Mouse (Mus musculus): Measurements from ENCODE around the gene Gm4778. TPM values are rescaled to one million over a fixed set of nuclear protein-coding genes. Genes with fewer than 3 reads are reported as not detected.
"Not testable (repeated sequence)": the region's sequence is repeated elsewhere in the genome, so short reads cannot be mapped to it uniquely, and the experiment has no call there.

Gene Gm4778
- not detected in 2 replicates for polyA plus RNA-seq (2012; rRNA removed)

DNA sequence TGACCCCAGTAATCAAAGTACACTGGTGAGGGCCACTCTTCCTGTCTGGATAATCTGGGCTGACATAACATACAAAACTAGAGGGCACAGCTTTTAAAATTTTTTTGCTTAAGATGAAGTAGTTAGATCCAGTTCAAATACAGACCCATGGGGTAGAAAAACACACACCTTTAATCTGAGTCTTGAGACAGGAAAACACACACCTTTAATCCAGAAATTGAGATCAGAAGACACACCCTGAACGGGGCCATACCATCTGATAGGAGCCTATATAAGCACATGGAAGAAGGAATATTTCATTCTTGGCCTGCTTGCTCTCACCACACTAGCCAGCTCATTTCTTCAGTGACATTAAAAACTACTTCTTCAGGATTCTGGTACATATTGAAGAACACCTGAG is at the start of gene Gm4778:
Gene Gm4778, plus strand, starts transcription at position 301 of the 400 bp plus-strand sequence.
- H3K27me3 ChIP-seq (ENCODE audit: control insufficient read depth, insufficient read depth, low read length); H3K36me3 ChIP-seq (ENCODE audit: control insufficient read depth, insufficient read depth, low read length); H3K4me3 ChIP-seq (ENCODE audit: control insufficient read depth, insufficient read depth, low read length); H3K27ac ChIP-seq (ENCODE audit: control insufficient read depth, insufficient read depth, low read length); H3K4me1 ChIP-seq (replicated peaks; ENCODE audit: control insufficient read depth, insufficient read depth, low read length); DNase-seq: not testable (repeated sequence)
- 90% methylated on average over 1 of the region's 1 CpGs for WGBS

GRCm38 (mm10) chr3:94260598-94260997 is 3.2 kb upstream of the Gm4778 start:
- WGBS: 48% methylated on average over 6 of the region's 6 CpGs
- no peaks in the 10 kb centered on the region for H3K36me3 ChIP-seq (ENCODE audit: control insufficient read depth, insufficient read depth, low read length)
- H3K4me3 ChIP-seq (ENCODE audit: control insufficient read depth, insufficient read depth, low read length): no peak overlapping the region
- no peak for TF ChIP-seq POLR2A (IDR thresholded peaks at IDR 0.05; ENCODE audit: control insufficient read depth, extremely low read depth, insufficient read depth, low read length, poor library complexity)
- TF ChIP-seq CTCF (IDR thresholded peaks at IDR 0.05; ENCODE audit: borderline replicate concordance, control insufficient read depth, extremely low read depth, insufficient read depth, low read length, poor library complexity): no peak
- no peaks in the 10 kb centered on the region for H3K27me3 ChIP-seq (ENCODE audit: control insufficient read depth, insufficient read depth, low read length)
- no peaks in the 10 kb centered on the region for H3K4me1 ChIP-seq (replicated peaks; ENCODE audit: control insufficient read depth, insufficient read depth, low read length)
- no peak overlapping the region for H3K27ac ChIP-seq (ENCODE audit: control insufficient read depth, insufficient read depth, low read length)
- no peak for DNase-seq

DNA sequence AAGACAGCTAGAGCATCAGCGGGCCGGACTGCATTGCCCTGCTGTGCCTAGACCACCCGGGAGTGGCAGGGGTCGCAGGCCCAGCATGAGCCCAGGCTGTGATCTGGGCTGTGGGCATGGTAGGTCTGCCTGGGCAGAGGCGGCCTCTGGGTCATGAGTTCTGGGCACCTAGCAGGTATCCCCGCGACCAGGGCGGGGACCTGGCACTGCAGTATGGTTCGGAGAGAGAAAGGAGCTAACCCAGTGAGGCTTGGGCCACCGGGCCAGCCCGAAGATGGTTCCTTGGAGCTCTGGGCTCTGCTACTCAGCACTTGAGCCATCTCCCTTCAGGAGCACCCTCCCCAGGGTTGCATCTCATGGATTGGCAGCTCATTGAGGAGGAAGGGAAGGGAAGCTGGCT is 12.2 kb downstream of the Gm4778 start:
- TF ChIP-seq CTCF (IDR thresholded peaks at IDR 0.05; ENCODE audit: borderline replicate concordance, control insufficient read depth, extremely low read depth, insufficient read depth, low read length, poor library complexity): no peak
- no peak for TF ChIP-seq POLR2A (IDR thresholded peaks at IDR 0.05; ENCODE audit: control insufficient read depth, extremely low read depth, insufficient read depth, low read length, poor library complexity)
- DNase-seq: no peak
- H3K4me1 ChIP-seq (replicated peaks; ENCODE audit: control insufficient read depth, insufficient read depth, low read length): no peaks in the 10 kb centered on the region
- no peaks in the 10 kb centered on the region for H3K36me3 ChIP-seq (ENCODE audit: control insufficient read depth, insufficient read depth, low read length)
- H3K27ac ChIP-seq (ENCODE audit: control insufficient read depth, insufficient read depth, low read length): no peak overlapping the region
- WGBS: 90% methylated on average over 11 of the region's 11 CpGs
- H3K4me3 ChIP-seq (ENCODE audit: control insufficient read depth, insufficient read depth, low read length): no peak overlapping the region
- H3K27me3 ChIP-seq (ENCODE audit: control insufficient read depth, insufficient read depth, low read length): no peaks in the 10 kb centered on the region

DNA sequence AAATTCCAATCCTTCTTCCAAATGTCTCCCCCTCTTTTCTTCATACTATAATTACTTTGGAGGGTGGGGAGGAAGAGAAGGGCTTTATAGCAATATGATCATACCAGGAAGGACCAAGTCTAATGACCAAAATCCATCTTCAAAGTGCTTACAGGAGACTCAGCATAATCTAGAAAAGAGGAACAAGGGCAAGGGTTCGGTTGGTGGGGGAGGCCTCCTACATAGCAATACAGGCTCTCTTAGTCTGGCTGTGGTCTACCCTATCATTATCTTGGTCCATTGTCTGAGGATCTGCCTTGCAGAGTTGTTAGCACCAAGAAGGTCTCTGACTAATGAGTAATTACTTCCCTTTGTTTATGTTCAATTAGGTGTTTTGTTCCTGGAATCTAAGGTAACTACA is 41.6 kb downstream of the Gm4778 start:
- H3K27ac ChIP-seq (ENCODE audit: control insufficient read depth, insufficient read depth, low read length): no peak overlapping the region
- TF ChIP-seq CTCF (IDR thresholded peaks at IDR 0.05; ENCODE audit: borderline replicate concordance, control insufficient read depth, extremely low read depth, insufficient read depth, low read length, poor library complexity) (no peak), POLR2A (IDR thresholded peaks at IDR 0.05; ENCODE audit: control insufficient read depth, extremely low read depth, insufficient read depth, low read length, poor library complexity) (no peak)
- no peaks in the 10 kb centered on the region for H3K36me3 ChIP-seq (ENCODE audit: control insufficient read depth, insufficient read depth, low read length)
- no peak for DNase-seq
- 33% methylated on average over 1 of the region's 1 CpGs for WGBS
- no peak overlapping the region for H3K4me3 ChIP-seq (ENCODE audit: control insufficient read depth, insufficient read depth, low read length)
- H3K4me1 ChIP-seq (replicated peaks; ENCODE audit: control insufficient read depth, insufficient read depth, low read length): no peaks in the 10 kb centered on the region
- H3K27me3 ChIP-seq (ENCODE audit: control insufficient read depth, insufficient read depth, low read length): no peaks in the 10 kb centered on the region

DNA sequence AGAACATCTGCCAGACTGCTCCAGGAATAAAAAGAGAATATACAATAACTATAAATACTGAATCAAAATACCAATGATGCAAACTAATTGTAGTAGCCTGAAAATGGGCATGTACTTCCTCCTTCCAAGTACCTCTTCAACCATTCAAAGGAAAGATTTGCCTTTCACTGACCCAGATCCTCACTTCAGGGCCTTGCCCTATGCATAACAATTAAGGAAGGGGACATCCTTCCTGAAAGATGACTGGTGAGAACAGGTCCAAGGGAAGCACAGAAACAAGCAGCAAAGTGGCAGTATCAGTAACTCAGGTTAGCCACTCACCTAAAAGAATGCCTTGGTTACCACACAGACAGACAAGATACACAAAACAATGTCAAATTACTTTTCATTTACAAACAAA is 43.1 kb downstream of the Gm4778 start:
- Histone ChIP-seq H3K27ac (ENCODE audit: control insufficient read depth, insufficient read depth, low read length) (no peak overlapping the region), H3K4me1 (replicated peaks; ENCODE audit: control insufficient read depth, insufficient read depth, low read length) (no peaks in the 10 kb centered on the region), H3K4me3 (ENCODE audit: control insufficient read depth, insufficient read depth, low read length) (no peak overlapping the region), H3K27me3 (ENCODE audit: control insufficient read depth, insufficient read depth, low read length) (no peaks in the 10 kb centered on the region), H3K36me3 (ENCODE audit: control insufficient read depth, insufficient read depth, low read length) (no peaks in the 10 kb centered on the region)
- TF ChIP-seq CTCF (IDR thresholded peaks at IDR 0.05; ENCODE audit: borderline replicate concordance, control insufficient read depth, extremely low read depth, insufficient read depth, low read length, poor library complexity) (no peak), POLR2A (IDR thresholded peaks at IDR 0.05; ENCODE audit: control insufficient read depth, extremely low read depth, insufficient read depth, low read length, poor library complexity) (no peak)
- DNase-seq: no peak

GRCm38 (mm10) chr3:94309633-94310363 is 46.0 kb downstream of the Gm4778 start, which contains the start of gene Them4:
Gene Them4 (plus strand): TSS chr3:94310089.
- H3K4me3 ChIP-seq (ENCODE audit: control insufficient read depth, insufficient read depth, low read length): peak within 1 kb of the TSS; percentile 50
- TF ChIP-seq CTCF (IDR thresholded peaks at IDR 0.05; ENCODE audit: borderline replicate concordance, control insufficient read depth, extremely low read depth, insufficient read depth, low read length, poor library complexity) (no peak), POLR2A (IDR thresholded peaks at IDR 0.05; ENCODE audit: control insufficient read depth, extremely low read depth, insufficient read depth, low read length, poor library complexity) (peak; percentile 68)
- no peak within 1 kb of the TSS for H3K27ac ChIP-seq (ENCODE audit: control insufficient read depth, insufficient read depth, low read length)
- no peaks in the 10 kb centered on the region for H3K36me3 ChIP-seq (ENCODE audit: control insufficient read depth, insufficient read depth, low read length)
- peak; percentile 87 for DNase-seq
- H3K27me3 ChIP-seq (ENCODE audit: control insufficient read depth, insufficient read depth, low read length): no peaks in the 10 kb centered on the region
- H3K4me1 ChIP-seq (replicated peaks; ENCODE audit: control insufficient read depth, insufficient read depth, low read length): no peaks in the 10 kb centered on the region
- WGBS: 2% methylated on average over 47 of the region's 47 CpGs

DNA sequence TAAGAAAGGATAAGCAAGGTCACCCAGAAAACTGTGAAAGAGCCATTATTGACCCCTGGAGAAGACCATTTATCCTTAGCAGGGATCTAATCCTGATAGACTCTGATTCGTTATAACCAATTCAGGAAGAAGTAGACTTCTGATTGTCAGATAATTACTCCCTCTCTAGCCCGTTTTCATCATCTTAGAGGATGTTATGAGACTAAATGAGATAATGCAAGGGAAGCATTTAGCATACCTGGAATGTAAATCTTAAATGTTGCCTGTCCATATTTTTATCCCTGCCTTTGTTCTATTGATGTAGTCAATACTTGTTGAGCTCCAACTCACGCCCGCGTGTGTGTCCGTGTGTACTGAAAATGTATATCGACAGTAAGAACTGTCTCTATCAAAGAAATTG is 46.7 kb downstream of the Gm4778 start:
- H3K27me3 ChIP-seq (ENCODE audit: control insufficient read depth, insufficient read depth, low read length): no peaks in the 10 kb centered on the region
- H3K36me3 ChIP-seq (ENCODE audit: control insufficient read depth, insufficient read depth, low read length): no peaks in the 10 kb centered on the region
- peak overlapping the region; percentile 50 for H3K4me3 ChIP-seq (ENCODE audit: control insufficient read depth, insufficient read depth, low read length)
- no peak for DNase-seq
- TF ChIP-seq POLR2A (IDR thresholded peaks at IDR 0.05; ENCODE audit: control insufficient read depth, extremely low read depth, insufficient read depth, low read length, poor library complexity): no peak
- H3K4me1 ChIP-seq (replicated peaks; ENCODE audit: control insufficient read depth, insufficient read depth, low read length): no peaks in the 10 kb centered on the region
- 53% methylated on average over 7 of the region's 7 CpGs for WGBS
- H3K27ac ChIP-seq (ENCODE audit: control insufficient read depth, insufficient read depth, low read length): no peak overlapping the region

Data from thymus, adult 2 months (tissue).